ENCODE assay signal across 9 mouse cellular contexts in the genomic region with DNA sequence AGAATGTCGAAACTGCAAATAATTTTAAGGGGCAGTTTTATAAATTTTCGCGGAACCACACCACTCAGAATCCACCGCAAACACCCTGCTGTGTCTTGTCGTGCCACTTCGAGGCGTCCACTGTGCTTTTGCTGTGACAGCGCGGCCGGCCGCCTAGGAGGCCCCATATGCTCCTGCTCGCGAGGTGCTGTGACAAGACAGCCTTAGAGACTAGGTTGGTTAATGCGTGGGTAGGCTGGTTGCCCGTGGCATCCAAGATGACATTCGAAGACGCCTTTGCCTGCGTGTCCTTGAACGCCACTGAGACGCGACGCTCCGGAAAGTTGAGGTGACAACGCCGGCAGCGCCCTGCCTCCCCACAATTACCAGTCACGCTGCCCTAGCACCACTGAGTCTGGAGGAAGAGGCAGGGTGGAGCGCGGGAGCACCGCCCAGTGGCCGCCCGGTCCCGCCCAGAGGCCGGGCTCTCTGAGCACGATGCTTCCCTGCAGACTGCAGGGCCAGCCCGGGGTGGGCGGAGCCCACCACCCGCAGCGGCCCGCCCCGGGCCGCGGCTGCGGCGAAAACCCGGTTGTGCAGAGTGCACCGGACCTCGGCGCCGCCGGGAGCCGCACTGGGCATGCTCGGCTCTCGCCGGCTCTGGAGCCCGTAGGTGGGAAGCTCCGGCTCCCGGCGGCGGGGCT. TPM values are rescaled to one million over a fixed set of nuclear protein-coding genes. Genes with fewer than 3 reads are reported as not detected.
A peak's percentile ranks its signal among the peaks of the same experiment; 100 is the strongest.
DNase-seq lines count a peak whose midpoint lies in the region; ATAC-seq and TF ChIP-seq lines count a peak whose summit lies in the region.
"Had no signal": no experiment of that assay in that cellular context is flagged by ENCODE, and none has a peak within 500 bp of the region (broad histone marks: within the 10 kb centered on the region; RNA-seq: fewer than 3 reads in every experiment).

A gene (plus strand): TSS at position 578 of the 683 bp plus-strand sequence.

- 0 out of 2 replicates have a peak, but pooled peaks cover 4% of the 10 kb centered on the region for H3K27me3 ChIP-seq in embryonic facial prominence, embryonic 14.5 days (replicated peaks; ENCODE audit: control insufficient read depth, insufficient read depth, low read length)
- peaks cover 38% of the 10 kb centered on the region for H3K27me3 ChIP-seq in limb, embryonic 10.5 days (ENCODE audit: low read depth, poor library complexity, severe bottlenecking)
- peaks cover 26% of the 10 kb centered on the region for H3K27me3 ChIP-seq in midbrain, embryonic 12.5 days

- peak within 1 kb of the TSS; percentile 47 for H3K27ac ChIP-seq in bone marrow, adult 2 months (ENCODE audit: control insufficient read depth, insufficient read depth, low read depth, low read length, poor library complexity)
- no peak within 1 kb of the TSS for H3K27ac ChIP-seq in embryonic facial prominence, embryonic 14.5 days (replicated peaks; ENCODE audit: low read depth, low read length)
- H3K27ac ChIP-seq in limb, embryonic 10.5 days, result peak within 1 kb of the TSS; percentile 82
- peak within 1 kb of the TSS; percentile 63 for H3K27ac ChIP-seq in midbrain, embryonic 12.5 days (replicated peaks)

- peaks cover 2% of the 10 kb centered on the region for H3K4me1 ChIP-seq in bone marrow, adult 2 months (ENCODE audit: control insufficient read depth, insufficient read depth, low read length)
- H3K4me1 ChIP-seq in embryonic facial prominence, embryonic 14.5 days (ENCODE audit: control insufficient read depth, insufficient read depth, low read length), result peaks cover 4% of the 10 kb centered on the region; the same call in 1 of the 2 replicates
- H3K4me1 ChIP-seq in limb, embryonic 10.5 days, result peaks cover 14% of the 10 kb centered on the region
- H3K4me1 ChIP-seq in midbrain, embryonic 12.5 days, result peaks cover 7% of the 10 kb centered on the region; the same call in 1 of the 2 replicates

- peak within 1 kb of the TSS; percentile 96 for H3K4me2 ChIP-seq in embryonic facial prominence, embryonic 14.5 days (ENCODE audit: low read depth, low read length)
- peak within 1 kb of the TSS; percentile 98 for H3K4me2 ChIP-seq in midbrain, embryonic 12.5 days (replicated peaks)

- peak; percentile 88 for DNase-seq in 3T3-L1 (ENCODE audit: low read depth, low spot score)
- DNase-seq in embryonic facial prominence, embryonic 14.5 days (ENCODE audit: low spot score), result peak; percentile 95
- peak; percentile 90 to 95 for DNase-seq in heart, adult 18-20 months
- DNase-seq in kidney, adult 18-20 months, result peak; percentile 92
- peak; percentile 93 for DNase-seq in limb, embryonic 10.5 days (ENCODE audit: low spot score)
- DNase-seq in skeletal muscle tissue, adult 2 months (ENCODE audit: low read depth, low spot score), result peak; percentile 89

- 0 out of 2 replicates have a peak, but pooled peaks have one; percentile 23 for TF ChIP-seq POLR2A in bone marrow, adult 2 months (IDR thresholded peaks at IDR 0.05; ENCODE audit: borderline replicate concordance, control insufficient read depth, low read depth, low read length)

- H3K4me3 ChIP-seq in bone marrow, adult 2 months (replicated peaks; ENCODE audit: control insufficient read depth, low read depth, low read length), result peak within 1 kb of the TSS; percentile 79
- H3K4me3 ChIP-seq in embryonic facial prominence, embryonic 14.5 days (ENCODE audit: low read depth, low read length), result peak within 1 kb of the TSS; percentile 66
- H3K4me3 ChIP-seq in limb, embryonic 10.5 days, result peak within 1 kb of the TSS; percentile 77
- peak within 1 kb of the TSS; percentile 66 for H3K4me3 ChIP-seq in midbrain, embryonic 12.5 days

- no peaks in the 10 kb centered on the region for H3K9me3 ChIP-seq in embryonic facial prominence, embryonic 14.5 days (ENCODE audit: control insufficient read depth, low read length)
- no peaks in the 10 kb centered on the region for H3K9me3 ChIP-seq in limb, embryonic 10.5 days (replicated peaks)
- H3K9me3 ChIP-seq in midbrain, embryonic 12.5 days, result no peaks in the 10 kb centered on the region

- peak within 1 kb of the TSS; percentile 70 for H3K9ac ChIP-seq in embryonic facial prominence, embryonic 14.5 days (ENCODE audit: low read depth, low read length)
- peak within 1 kb of the TSS; percentile 63 for H3K9ac ChIP-seq in midbrain, embryonic 12.5 days (replicated peaks)

- WGBS in bone marrow, adult 2 months, result under 1% methylated on average over 60 of the region's 60 CpGs
- WGBS in embryonic facial prominence, embryonic 14.5 days, result 2% methylated on average over 32 of the region's 60 CpGs
- 1% methylated on average over 60 of the region's 60 CpGs for whole genome bisulfite sequencing in limb, embryonic 10.5 days
- WGBS in midbrain, embryonic 12.5 days, result 2% methylated on average over 57 of the region's 60 CpGs

- peak; percentile 98 for ATAC-seq in embryonic facial prominence, embryonic 14.5 days (ENCODE audit: low read depth)
- ATAC-seq in midbrain, embryonic 12.5 days (ENCODE audit: low FRiP score, low read depth), result peak; percentile 98

- TF ChIP-seq CTCF in bone marrow, adult 2 months (IDR thresholded peaks at IDR 0.05; ENCODE audit: control insufficient read depth, insufficient read depth, low read length), result no peak

- no peaks in the 10 kb centered on the region for H3K36me3 ChIP-seq in embryonic facial prominence, embryonic 14.5 days (ENCODE audit: control insufficient read depth, insufficient read depth, low read length)
- no peaks in the 10 kb centered on the region for H3K36me3 ChIP-seq in limb, embryonic 10.5 days
- no peaks in the 10 kb centered on the region for H3K36me3 ChIP-seq in midbrain, embryonic 12.5 days

RNA-seq across cellular contexts. Expression of the gene that starts here (rescaled TPM):
- 2.3 and 5.7 TPM in 2 replicates for polyA plus RNA-seq in bone marrow, adult 2 months (2011; ENCODE audit: insufficient read depth, insufficient read length, low replicate concordance, missing spikeins)
- 3.1 and 3.6 TPM in 2 replicates for polyA plus RNA-seq in embryonic facial prominence, embryonic 14.5 days (2014; fragmentation: Nextera tagmentation; extraction: Ambion mirVana)
- 10 to 100 TPM; 13.6 to 14.3 TPM for total RNA-seq in heart, adult 18-20 months (2021)
- 0.53 and 0.83 TPM in 2 replicates for polyA plus RNA-seq in limb, embryonic 10.5 days (2016; fragmentation: Nextera tagmentation; extraction: Ambion mirVana)
- polyA plus RNA-seq in midbrain, embryonic 12.5 days (2016; fragmentation: Nextera tagmentation; extraction: Ambion mirVana), result 1.3 and 1.8 TPM in 2 replicates
- total RNA-seq: MEL had no signal

Comparison
In these comparisons a context has a peak if more than half of its experiments do, and no peak if none do; other contexts are left out.
1. Peak in DNase-seq, H3K4me3 ChIP-seq and H3K27ac ChIP-seq in limb, embryonic 10.5 days; RNA of the gene not detected or under 1 TPM.